Mouse (Mus musculus): Measurements from ENCODE around the gene Vps52. TPM values are rescaled to one million over a fixed set of nuclear protein-coding genes. Genes with fewer than 3 reads are reported as not detected.
"Not testable (repeated sequence)": the region's sequence is repeated elsewhere in the genome, so short reads cannot be mapped to it uniquely, and the experiment has no call there.

Vps52 gene
- total RNA-seq, 2 experiments from 2014 or later = 29.6 to 33.5 TPM

DNA sequence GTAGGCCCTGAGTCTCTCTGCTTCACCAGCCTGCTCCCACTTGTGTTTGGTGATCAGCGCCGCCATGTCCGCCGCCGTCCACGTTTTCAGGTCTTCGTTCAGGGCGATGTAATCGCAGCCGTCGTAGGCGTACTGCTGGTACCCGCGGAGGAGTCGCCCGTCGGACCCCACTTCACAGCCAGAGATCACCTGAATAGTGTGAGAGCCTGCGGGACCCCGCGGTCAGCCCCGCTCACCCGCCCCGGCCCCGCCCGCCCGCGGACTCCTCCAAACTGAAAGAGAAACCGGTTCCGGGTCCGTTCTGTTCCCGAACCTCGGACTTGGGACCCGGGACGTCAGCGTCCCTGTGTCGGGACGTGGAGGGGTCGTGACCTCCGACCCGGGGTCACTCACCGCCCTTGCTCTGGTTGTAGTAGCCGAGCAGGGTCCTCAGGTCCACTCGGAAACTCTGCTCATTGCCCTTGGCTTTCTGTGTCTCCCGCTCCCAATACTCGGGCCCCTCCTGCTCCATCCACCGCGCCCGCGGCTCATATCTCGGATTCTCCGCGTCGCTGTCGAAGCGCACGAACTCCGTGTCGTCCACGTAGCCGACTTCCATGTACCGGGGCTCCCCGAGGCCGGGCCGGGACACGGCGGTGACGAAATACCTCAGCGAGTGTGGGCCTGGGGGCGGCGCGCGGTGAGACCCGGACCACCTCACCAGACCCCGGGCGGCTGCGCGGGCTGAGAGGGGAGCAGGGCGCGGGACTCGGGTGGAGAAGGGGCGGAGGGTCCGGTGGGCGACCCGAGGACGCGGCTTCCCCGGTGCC is 43.9 kb downstream of the Vps52 start:
- DNase-seq (ENCODE audit: low spot score) = no peak

DNA sequence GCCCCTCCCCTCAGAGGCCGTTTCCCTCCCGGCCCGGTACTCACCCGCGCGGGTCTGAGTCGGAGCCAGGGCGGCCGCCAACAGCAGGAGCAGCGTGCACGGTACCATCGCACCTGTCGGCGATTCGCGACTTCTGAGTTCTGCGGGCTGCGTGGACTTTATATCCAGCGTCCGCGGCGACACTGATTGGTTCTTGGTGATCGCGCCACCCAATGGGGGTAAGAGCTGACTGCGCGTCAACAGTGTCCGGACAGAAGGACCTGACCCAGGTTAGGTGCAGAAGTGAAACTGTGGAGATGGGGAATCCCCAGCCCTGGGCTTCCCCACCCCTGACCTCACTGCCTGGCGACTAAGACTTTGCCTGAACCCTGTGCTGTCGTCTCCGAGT is 44.5 kb downstream of the Vps52 start, which contains the start of gene H2-K1:
Gene H2-K1 (minus strand): TSS at position 198 of the 388 bp plus-strand sequence.
- DNase-seq (ENCODE audit: low spot score) = peak; percentile 93

DNA sequence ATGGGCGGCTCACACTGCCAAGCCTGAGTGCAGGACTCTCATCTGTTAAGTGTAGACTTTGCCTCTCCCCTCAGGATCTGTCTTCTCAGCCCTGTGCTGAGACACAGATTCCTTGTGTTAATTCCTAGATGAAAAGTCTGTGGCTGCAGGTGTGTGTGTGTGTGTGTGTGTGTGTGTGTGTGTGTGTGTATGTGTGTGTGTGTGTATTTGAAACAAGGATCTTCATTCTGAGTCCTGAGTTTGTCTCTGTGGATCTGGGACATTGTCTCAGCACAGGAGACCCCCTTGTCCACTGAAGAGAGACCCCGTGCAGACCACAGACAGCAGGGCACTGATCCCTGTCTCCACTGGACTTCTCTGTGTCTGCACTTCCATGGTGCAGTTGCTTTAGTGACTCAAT is 45.2 kb downstream of the Vps52 start:
- not testable (repeated sequence) for DNase-seq (ENCODE audit: low spot score)

GRCm38 (mm10) chr17:34003426-34003825 is 47.8 kb downstream of the Vps52 start:
- no peak for DNase-seq (ENCODE audit: low spot score)

- no peak for DNase-seq (ENCODE audit: low spot score)
Observed at GRCm38 (mm10) chr17:34006570-34006969, 51.0 kb downstream of the Vps52 start.

- no peak for DNase-seq (ENCODE audit: low spot score)
Observed at GRCm38 (mm10) chr17:34010156-34010555, 54.5 kb downstream of the Vps52 start.

- DNase-seq (ENCODE audit: low spot score) = no peak
Observed at GRCm38 (mm10) chr17:34013436-34013835, 57.8 kb downstream of the Vps52 start.

Other genes with a start within 250 kb of the Vps52 start
- gene March2, start 237.1 kb upstream of the Vps52 start, total RNA-seq (2021) = 10 to 100 TPM; 87.2 to 90.6 TPM
- gene Rab11b, start 195.3 kb upstream of the Vps52 start, total RNA-seq (2021) = 100 to 1,000 TPM; 138 to 142 TPM
- 1 to 10 TPM; 4.3 to 6.6 TPM for gene Angptl4, start 174.0 kb upstream of the Vps52 start, total RNA-seq (2021)
- 10 to 100 TPM; 13.4 to 16.6 TPM for gene Kank3, start 145.3 kb upstream of the Vps52 start, total RNA-seq (2021)
- gene Rps28, start 131.2 kb upstream of the Vps52 start, total RNA-seq (2021) = 100 to 1,000 TPM; 586 to 627 TPM
- 100 to 1,000 TPM; 375 to 377 TPM for gene Ndufa7, start 131.2 kb upstream of the Vps52 start, total RNA-seq (2021)
- gene Cd320, start 112.7 kb upstream of the Vps52 start, total RNA-seq (2021) = 10 to 100 TPM; 14.8 to 15.2 TPM
- not detected for gene Gm7029, start 82.0 kb upstream of the Vps52 start, total RNA-seq (2021)
- gene Kifc1, start 65.2 kb upstream of the Vps52 start, total RNA-seq (2021) = under 1 TPM in 1 of 2 experiments, not detected in 1; 0.34 TPM
- not detected for gene Platr17, start 50.7 kb upstream of the Vps52 start, total RNA-seq (2021)
- 10 to 100 TPM; 12.0 to 13.7 TPM for gene Daxx, start 46.4 kb upstream of the Vps52 start, total RNA-seq (2021)
- gene Tapbp, start 39.9 kb upstream of the Vps52 start, total RNA-seq (2021) = 10 to 100 TPM; 30.2 to 31.7 TPM
- gene Zbtb22, start 39.9 kb upstream of the Vps52 start, total RNA-seq (2021) = 10 to 100 TPM; 14.2 to 16.4 TPM
- gene Rgl2, start 26.3 kb upstream of the Vps52 start, total RNA-seq (2021) = 10 to 100 TPM; 26.4 to 31.9 TPM
- 10 to 100 TPM; 64.8 to 68.8 TPM for gene Pfdn6, start 15.5 kb upstream of the Vps52 start, total RNA-seq (2021)
- gene Wdr46, start 15.2 kb upstream of the Vps52 start, total RNA-seq (2021) = 1 to 10 TPM; 8.7 to 8.8 TPM
- 1 to 10 TPM; 1.5 to 1.7 TPM for gene B3galt4, start 4.3 kb upstream of the Vps52 start, total RNA-seq (2021)
- 100 to 1,000 TPM; 367 to 381 TPM for gene Rps18, start 189 bp downstream of the Vps52 start, total RNA-seq (2021)
- 10 to 100 TPM; 47.2 to 57.7 TPM for gene H2-K1, start 44.5 kb downstream of the Vps52 start, total RNA-seq (2021)
- 10 to 100 TPM; 12.5 to 13.5 TPM for gene Ring1, start 68.9 kb downstream of the Vps52 start, total RNA-seq (2021)
- 10 to 100 TPM; 80.3 to 82.1 TPM for gene H2-Ke6, start 72.2 kb downstream of the Vps52 start, total RNA-seq (2021)
- gene Slc39a7, start 75.9 kb downstream of the Vps52 start, total RNA-seq (2021) = 10 to 100 TPM; 41.0 to 50.2 TPM
- 10 to 100 TPM; 34.9 to 37.0 TPM for gene Rxrb, start 76.0 kb downstream of the Vps52 start, total RNA-seq (2021)
- 1 to 10 TPM; 2.9 TPM for gene Col11a2, start 83.6 kb downstream of the Vps52 start, total RNA-seq (2021)
- not detected for gene H2-Oa, start 136.5 kb downstream of the Vps52 start, total RNA-seq (2021)
- 1 to 10 TPM; 2.6 to 3.2 TPM for gene H2-DMa, start 163.7 kb downstream of the Vps52 start, total RNA-seq (2021)
- gene Brd2, start 166.8 kb downstream of the Vps52 start, total RNA-seq (2021) = 10 to 100 TPM; 71.6 to 77.3 TPM
- gene H2-DMb2, start 187.5 kb downstream of the Vps52 start, total RNA-seq (2021) = under 1 TPM; 0.17 to 0.53 TPM
- gene H2-DMb1, start 197.3 kb downstream of the Vps52 start, total RNA-seq (2021) = under 1 TPM; 0.16 to 0.78 TPM
- 1 to 10 TPM in 1 of 2 experiments, under 1 TPM in 1; 0.98 to 3.6 TPM for gene Tap1, start 231.7 kb downstream of the Vps52 start, total RNA-seq (2021)
- gene Psmb9, start 232.0 kb downstream of the Vps52 start, total RNA-seq (2021) = 1 to 10 TPM in 1 of 2 experiments, under 1 TPM in 1; 0.73 to 3.8 TPM
- 1 to 10 TPM; 3.2 to 6.7 TPM for gene Psmb8, start 241.9 kb downstream of the Vps52 start, total RNA-seq (2021)
- gene Tap2, start 247.7 kb downstream of the Vps52 start, total RNA-seq (2021) = 1 to 10 TPM; 4.1 to 6.6 TPM